Mouse (Mus musculus): ENCODE results near the gene Ifit3b. TPM values are rescaled to one million over a fixed set of nuclear protein-coding genes. Genes with fewer than 3 reads are reported as not detected.
"Not testable (repeated sequence)": the region's sequence is repeated elsewhere in the genome, so short reads cannot be mapped to it uniquely, and the experiment has no call there.

The Ifit3b gene
- total RNA-seq (2021) = under 1 TPM; 0.21 to 0.51 TPM

DNA sequence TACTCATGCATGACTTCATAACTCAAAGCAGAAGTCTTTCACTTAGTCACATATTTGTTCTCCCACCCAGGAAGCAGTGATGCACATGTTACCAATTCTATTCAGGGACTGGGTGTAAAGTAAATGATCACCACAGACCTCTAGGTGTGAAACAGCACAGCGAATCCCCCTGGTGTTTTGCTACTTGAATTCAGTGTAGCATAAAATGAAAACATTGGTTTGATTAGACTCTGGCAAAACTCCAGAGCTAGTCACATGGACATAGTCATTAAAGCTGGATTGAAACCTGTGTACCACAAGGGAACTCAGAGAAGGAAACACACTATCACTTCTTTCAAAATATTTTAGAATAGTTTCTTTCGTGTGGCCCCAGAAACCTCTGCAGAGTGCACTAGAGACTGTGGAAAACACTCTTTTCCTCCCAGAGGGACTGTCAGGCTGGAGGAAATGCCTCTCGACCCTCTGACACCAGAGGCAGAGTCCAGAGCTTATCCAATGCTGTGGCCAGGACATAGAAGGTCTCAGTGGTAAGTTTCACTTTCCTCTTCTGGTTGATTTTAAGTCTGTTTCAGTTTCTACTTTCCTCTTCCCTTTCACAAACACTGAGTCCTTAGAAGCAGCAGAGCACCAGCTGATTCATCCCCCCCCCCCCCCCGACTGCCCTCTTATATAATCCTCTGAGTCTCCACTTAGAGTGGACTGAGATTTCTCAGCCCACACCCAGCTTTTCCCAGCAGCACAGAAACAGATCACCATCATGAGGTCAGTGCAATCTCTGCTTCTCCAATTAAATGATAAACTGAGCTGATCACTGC is at the start of gene Ifit3b:
Ifit3b (plus strand) TSS at position 734 of the 815 bp plus-strand sequence.
- intact Hi-C loops (cut with DNase I) = not testable (repeated sequence)
- peak in 1 of 2 experiments; percentile 26 for DNase-seq (ENCODE audit: extremely low spot score in 1 of 2, low spot score in 2 of 2)

DNA sequence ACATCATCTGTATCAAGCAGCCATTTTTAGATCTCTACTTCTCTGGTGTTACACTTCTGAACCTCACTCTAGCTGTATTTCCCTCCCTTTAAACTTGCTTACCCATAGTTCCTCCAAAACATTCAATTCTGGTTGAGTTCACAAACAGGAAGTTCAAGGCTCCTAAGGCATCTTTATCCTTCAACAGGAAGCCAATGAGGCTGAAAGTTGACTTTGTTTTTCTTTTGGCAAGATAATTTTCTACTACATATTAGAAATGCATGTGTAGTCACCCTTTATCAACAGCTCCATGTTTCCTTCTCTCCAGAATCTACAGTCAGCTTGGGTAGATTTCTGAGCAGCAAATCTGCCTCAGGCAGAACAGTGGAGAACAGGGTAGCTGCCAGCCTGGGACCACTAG is 45.2 kb upstream of the Ifit3b start:
- intact Hi-C loops (cut with DNase I) = no loop called here
- no peak for DNase-seq (ENCODE audit: extremely low spot score in 1 of 2, low spot score in 2 of 2)

DNA sequence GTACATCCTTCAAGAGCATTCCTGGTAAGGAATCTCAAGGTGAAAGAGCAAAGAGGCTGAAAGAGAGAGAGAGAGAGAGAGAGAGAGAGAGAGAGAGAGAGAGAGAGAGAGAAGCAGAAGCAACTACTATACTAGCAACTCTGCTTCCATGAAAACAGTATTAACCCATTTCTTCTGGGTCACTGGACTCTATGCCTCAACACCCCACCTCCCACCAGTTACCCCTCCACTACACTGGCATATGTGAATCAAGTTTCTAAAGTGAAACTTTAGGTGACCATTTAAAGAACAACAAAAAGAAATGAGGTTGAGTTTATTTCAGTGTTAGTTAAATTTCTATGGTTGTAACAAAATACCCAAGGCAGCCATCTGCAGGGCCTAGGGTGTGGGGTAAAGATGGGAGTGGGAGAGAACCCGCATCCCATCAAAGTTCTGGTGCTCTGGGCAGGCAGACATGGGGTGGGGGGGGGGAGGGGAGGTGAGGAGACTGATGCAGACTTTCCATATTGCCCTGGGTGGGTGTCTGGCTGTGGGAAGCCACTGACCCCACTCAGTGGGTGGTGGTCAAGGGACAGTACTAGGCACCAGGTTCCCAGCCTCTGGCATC is 41.5 kb upstream of the Ifit3b start:
- DNase-seq (ENCODE audit: extremely low spot score in 1 of 2, low spot score in 2 of 2) = no peak
- intact Hi-C loops (cut with DNase I) = no loop called here

DNA sequence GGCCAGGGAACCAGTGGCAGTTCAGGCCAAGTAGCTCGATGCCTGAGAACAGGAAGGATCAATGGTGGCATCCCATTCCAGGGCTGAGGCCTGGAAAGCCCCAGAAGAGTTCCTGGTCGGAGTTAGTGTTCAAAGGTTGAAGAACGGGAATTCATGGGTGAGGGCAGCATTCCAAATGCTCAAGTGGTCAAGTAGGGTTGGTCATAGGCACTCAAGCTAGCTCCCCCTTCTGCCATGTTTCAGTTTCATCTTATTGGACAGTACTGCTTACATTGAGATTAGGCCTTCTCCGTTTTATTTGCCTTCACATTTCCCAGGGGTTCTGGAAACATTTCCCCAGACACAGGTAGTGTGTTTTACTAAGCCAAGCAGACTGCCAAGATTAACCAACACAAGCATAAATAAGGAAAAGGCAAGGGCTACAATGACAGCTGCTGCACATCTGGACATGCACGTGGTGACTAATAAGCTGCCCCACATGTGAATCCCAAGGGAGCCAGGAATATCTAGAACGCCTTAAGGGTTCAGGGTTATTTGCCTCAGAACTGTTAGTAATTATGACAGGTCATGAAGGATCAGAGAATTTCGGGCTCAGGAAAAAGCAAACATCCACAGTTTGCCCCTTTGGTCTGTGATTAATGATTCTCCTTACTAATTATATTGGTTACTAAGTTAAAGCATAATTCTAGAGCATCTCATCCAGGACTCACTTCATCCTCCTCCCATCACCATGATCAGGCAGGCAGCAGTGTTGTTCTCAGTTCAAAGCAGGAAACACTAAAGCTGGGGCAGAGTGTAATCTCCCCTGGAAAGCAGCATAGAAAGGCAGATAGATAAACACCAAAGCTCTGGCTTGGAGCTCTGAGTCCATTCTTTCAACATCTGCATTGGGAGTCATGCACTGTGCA is 38.5 kb upstream of the Ifit3b start:
- no peak for DNase-seq (ENCODE audit: extremely low spot score in 1 of 2, low spot score in 2 of 2)
- intact Hi-C loops (cut with DNase I) = no loop called here

DNA sequence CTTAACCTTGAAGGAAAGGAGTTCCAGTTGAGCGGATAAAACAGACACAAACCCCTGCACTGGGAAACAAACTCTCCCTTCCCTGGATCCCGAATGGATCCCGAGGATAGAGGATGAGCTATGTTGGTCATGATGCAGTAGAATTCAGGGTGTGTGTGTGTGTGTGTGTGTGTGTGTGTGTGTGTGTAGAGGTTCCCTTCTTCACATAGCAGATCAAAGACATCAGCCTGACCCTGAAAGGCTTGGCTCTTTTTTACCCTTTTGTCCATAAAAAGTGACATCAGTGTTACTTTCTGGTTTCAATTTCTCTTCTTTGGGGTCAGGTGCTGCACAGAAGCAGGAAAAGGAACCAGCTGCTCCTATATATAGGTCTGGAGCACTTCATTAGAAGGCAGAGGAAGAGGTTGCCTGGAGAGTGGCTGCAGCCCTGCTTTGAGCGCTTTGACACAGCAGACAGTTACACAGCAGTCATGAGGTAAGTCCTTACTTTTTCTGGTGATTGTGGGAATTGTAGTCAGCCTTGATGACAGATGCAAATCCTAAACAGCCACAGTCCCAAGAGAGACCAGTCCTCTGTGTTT is 37.8 kb upstream of the Ifit3b start:
- intact Hi-C loops (cut with DNase I) = no loop called here
- no peak for DNase-seq (ENCODE audit: extremely low spot score in 1 of 2, low spot score in 2 of 2)

DNA sequence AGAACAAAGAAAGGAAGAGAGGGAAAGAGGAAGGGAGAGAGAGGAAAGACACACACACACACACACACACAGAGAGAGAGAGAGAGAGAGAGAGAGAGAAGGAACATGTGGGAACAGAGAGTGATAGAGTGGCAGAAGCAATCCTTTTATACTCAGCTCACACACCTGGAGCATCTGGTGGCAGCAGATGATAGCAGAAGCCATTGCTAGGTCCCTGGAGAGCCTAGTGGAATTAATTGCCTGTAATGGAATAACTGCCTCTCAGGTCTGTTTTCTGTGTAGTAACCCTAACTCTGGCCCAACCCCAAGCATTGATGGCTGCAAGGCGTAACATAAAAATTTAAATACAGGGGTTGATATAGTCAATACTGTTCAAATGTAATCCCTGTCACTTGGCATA is 36.7 kb upstream of the Ifit3b start:
- intact Hi-C loops (cut with DNase I) = no loop called here
- no peak for DNase-seq (ENCODE audit: extremely low spot score in 1 of 2, low spot score in 2 of 2)

DNA sequence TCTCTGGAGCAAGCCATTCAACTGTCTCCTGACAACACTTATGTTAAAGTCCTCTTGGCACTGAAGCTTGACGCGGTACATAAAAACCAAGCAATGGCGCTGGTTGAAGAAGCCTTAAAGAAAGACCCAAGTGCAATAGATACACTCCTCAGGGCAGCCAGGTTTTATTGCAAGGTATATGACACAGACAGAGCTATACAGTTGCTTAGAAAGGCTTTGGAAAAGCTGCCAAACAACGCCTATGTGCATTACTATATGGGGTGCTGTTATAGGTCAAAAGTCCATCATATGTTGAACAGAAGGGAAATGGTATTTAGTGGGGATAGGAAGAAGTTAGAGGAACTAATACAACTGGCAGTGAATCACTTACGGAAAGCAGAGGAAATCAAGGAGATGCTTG is 34.1 kb upstream of the Ifit3b start:
- intact Hi-C loops (cut with DNase I) = no loop called here
- no peak for DNase-seq (ENCODE audit: extremely low spot score in 1 of 2, low spot score in 2 of 2)

DNA sequence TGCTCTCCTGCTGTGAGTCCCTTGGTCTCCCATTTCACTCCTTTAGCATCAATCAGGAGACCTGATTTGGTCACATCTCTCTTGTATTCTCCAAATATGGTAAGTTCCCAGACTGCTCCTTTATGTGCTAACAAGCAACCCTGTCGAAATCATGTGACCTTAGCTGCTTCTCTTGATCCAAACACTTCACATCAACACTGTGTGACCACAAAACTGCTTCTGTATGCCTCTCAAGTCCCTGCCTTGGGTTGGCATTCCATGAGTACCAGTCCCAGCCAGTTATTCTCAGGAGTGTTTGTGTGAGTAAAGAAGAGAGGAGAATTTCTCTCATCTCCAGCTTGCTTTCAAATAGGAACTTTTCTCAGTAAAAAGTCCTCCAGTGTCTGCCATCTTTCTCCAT is 30.6 kb upstream of the Ifit3b start:
- intact Hi-C loops (cut with DNase I) = no loop called here
- DNase-seq (ENCODE audit: extremely low spot score in 1 of 2, low spot score in 2 of 2) = no peak

DNA sequence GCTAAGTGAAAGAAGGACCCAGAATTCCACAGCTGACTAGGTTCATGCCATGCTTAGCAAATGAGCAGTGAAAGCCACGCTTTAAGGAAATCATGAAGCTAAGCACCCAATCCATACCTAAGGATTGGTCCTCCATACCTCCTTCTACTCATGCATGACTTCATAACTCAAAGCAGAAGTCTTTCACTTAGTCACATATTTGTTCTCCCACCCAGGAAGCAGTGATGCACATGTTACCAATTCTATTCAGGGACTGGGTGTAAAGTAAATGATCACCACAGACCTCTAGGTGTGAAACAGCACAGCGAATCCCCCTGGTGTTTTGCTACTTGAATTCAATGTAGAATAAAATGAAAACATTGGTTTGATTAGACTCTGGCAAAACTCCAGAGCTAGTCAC is 25.1 kb upstream of the Ifit3b start:
- not testable (repeated sequence) for DNase-seq (ENCODE audit: extremely low spot score in 1 of 2, low spot score in 2 of 2)
- intact Hi-C loops (cut with DNase I) = loop anchor here (1.0 kb wide), 1 partner anchor 24 kb away; no protein-coding TSS in a partner anchor

DNA sequence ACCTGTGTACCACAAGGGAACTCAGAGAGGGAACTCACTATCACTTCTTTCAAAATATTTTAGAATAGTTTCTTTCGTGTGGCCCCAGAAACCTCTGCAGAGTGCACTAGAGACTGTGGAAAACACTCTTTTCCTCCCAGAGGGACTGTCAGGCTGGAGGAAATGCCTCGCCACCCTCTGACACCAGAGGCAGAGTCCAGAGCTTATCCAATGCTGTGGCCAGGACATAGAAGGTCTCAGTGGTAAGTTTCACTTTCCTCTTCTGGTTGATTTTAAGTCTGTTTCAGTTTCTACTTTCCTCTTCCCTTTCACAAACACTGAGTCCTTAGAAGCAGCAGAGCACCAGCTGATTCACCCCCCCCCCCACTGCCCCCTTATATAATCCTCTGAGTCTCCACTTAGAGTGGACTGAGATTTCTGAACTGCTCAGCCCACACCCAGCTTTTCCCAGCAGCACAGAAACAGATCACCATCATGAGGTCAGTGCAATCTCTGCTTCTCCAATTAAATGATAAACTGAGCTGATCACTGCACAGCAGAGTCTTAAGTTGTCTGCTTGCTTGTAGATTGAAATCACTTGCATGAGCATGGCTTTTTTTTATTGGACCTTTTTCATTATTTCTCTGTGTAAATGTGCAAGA is 24.5 kb upstream of the Ifit3b start, which contains the start of gene Ifit3:
Ifit3 (plus strand) TSS at position 406 of the 641 bp plus-strand sequence.
- DNase-seq (ENCODE audit: extremely low spot score in 1 of 2, low spot score in 2 of 2); intact Hi-C loops (cut with DNase I): not testable (repeated sequence)

DNA sequence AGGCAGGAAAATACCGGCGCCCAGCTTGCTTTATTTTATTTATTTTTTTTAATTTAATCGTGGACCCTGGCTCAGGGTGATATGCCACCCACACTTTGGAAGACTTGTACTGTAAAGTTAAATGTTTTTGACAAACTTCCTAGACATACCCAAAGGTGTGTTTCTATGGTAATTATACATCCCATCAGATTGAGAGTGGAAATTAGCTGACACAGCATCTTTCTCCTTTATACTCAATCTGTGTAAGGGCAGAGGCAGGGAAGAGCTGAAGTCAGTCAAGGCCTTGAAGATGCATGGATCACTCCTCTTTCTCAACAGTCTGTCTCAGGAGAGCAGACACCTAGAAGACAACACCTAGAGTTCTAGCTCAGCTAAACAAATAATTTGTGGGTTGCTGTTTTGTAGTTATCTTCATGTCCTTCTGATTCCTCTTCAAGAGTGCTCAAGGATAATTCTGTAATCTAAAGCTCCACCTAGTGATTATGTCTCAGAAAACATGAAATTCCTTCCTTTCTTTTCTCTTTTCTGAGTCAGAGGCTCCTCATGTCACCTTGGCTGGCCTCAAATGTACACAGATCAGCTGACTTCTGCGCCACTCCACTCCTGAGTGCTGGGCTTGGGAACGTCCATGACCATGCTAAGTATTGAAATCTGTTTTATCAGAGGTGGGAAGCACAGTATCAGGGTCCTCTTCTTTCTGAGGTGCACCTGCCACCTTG is 21.9 kb upstream of the Ifit3b start:
- not testable (repeated sequence) for DNase-seq (ENCODE audit: extremely low spot score in 1 of 2, low spot score in 2 of 2)
- intact Hi-C loops (cut with DNase I) = loop anchor here (5.0 kb wide), 1 partner anchor 36 kb away; no protein-coding TSS in a partner anchor

DNA sequence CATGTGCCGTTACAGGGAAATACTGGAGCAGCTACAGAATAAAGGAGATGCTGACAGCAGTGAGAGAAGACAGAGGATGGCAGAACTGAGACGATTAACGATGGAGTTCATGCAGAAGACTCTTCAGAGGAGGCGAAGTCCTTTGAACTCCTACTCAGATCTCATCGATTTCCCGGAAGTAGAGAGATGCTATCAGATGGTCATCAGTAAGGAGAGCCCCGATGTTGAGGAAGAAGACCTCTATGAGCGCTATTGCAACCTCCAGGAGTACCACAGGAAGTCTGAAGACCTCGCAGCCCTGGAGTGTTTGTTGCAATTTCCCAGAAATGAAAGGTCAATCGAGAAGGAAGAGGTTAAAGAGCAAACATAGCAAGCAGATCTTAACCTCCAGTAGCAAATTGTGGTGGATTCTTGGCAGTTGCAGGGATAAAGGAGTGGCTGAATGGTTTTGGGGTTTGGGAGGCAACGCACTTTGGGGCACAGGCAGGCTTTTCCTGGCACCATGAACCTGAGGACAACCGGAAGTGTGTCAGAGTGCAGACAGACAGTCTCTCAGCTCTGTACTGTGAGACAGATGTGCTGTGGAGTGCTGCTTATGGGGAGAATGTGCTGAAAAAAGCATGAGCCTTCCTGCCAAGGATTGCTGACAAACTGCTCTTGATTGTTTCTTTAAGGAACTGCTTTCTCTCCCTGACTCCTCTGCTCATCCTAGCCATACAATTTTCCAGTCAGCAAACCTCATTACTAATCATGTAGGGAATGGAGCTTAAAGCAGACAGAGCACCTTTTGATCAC is 19.7 kb upstream of the Ifit3b start:
- DNase-seq (ENCODE audit: extremely low spot score in 1 of 2, low spot score in 2 of 2) = not testable (repeated sequence)
- intact Hi-C loops (cut with DNase I) = loop anchor here (5.0 kb wide), 1 partner anchor 34 kb away; no protein-coding TSS in a partner anchor

DNA sequence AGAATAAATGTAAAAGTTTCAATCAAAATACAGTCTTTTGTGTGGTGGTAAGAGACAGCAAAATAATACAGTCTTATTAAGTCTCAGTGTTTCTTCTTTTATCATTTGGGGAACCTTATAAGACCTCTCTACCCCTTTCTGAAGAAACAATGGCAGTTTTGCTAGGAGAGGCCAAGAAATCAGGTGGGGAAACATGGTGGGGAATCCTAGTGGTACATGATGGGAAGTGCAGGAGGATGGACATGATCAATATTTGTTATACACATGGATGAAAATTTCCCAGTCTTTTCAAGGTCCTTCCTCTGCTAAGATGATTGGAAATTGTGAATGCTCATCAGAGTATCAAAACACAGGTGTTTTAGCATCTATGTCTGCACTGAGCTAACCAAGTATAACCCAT is 18.8 kb upstream of the Ifit3b start:
- no peak for DNase-seq (ENCODE audit: extremely low spot score in 1 of 2, low spot score in 2 of 2)

DNA sequence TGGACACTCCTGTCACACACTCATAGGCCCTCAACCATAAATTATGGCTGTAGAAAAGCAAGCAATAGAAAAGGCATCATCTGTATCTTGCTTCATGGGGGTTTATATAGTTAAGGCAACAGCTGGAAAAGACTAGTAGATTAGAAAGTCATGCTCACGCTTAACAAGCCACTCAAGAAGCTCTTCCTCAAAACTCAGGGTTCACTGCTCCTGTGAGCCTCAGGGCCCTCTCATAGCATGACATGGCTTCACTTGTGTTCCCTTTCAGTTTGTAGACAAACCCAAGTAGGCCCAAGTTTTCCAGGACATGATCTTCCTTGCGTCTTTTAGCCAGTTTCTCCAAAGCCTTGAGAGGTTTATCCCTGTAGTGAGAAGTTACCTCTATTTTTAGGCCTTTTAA is 14.3 kb upstream of the Ifit3b start:
- intact Hi-C loops (cut with DNase I) = no loop called here
- no peak for DNase-seq (ENCODE audit: extremely low spot score in 1 of 2, low spot score in 2 of 2)

More for the DNA sequence above, 18.8 kb upstream of the Ifit3b start:
- intact Hi-C loops (cut with DNase I) = loop anchor here (5.0 kb wide), 1 partner anchor 33 kb away; no protein-coding TSS in a partner anchor

DNA sequence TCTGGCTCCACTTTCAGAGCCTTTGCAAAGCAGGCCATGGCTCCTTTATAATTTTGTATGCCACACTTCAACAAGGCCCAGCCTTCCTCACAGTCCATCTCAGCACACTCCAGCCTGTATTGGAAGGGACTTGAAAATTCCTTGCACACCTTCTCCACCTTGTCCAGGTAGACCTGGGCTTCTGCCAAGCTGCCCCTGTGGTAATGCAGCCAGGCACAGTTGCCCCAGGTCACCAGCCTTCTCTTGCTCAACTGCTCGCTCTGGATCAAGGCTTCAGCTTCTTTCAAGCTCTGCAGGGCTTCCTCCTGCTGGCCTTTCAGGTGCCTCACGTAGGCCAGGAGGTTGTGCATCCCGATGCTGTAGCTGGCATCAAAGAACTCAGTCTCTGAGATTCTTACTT is 13.2 kb upstream of the Ifit3b start:
- DNase-seq (ENCODE audit: extremely low spot score in 1 of 2, low spot score in 2 of 2) = not testable (repeated sequence)

DNA sequence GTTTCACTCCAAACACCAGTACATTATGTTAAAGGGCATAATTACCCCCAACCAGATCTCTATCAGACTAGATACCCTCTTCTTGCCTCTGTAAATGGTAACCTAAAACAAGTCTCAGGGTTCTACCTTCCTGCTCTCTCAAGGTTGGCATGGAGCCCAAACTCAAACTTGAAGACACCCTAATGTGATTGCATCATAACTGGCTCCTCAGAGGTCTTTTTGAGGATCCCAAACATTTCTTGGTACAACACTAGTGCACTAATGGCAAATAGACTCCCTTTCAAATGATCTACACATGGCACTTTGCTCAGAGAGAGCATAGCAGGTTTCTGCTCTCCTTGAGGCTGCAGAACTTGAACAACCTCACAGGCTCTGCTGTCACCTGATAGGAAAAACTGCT is 11.0 kb upstream of the Ifit3b start:
- intact Hi-C loops (cut with DNase I) = no loop called here
- DNase-seq (ENCODE audit: extremely low spot score in 1 of 2, low spot score in 2 of 2) = no peak

More for the DNA sequence above, 13.2 kb upstream of the Ifit3b start:
- intact Hi-C loops (cut with DNase I) = not testable (repeated sequence)

DNA sequence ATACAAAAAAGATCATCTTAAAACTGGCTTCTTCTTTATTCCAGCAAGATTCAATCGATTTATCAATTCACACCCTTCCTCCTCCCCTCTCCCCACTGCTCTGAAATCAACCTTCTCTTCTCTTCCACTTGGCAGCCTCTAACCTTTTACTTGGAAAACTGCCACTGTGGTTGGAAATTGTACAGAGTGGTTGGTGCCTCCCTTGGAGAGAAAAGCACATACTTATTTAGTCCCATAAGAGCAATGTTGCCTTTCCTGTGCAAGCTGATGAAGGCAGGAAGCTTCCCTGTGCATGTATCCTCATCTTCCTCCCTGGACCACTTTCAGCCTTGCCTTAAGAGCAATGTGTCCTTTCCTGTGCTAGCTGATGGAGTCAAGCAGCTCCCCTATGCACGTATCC is 9.4 kb upstream of the Ifit3b start:
- DNase-seq (ENCODE audit: extremely low spot score in 1 of 2, low spot score in 2 of 2) = peak; percentile 22 to 69
- intact Hi-C loops (cut with DNase I) = no loop called here

Data from left cerebral cortex, postnatal 10 days (tissue).